Mouse (Mus musculus) liver, embryonic 12.5 days (tissue): Measurements from ENCODE around the gene Hspb9. TPM values are rescaled to one million over a fixed set of nuclear protein-coding genes. Genes with fewer than 3 reads are reported as not detected.

ENCODE experiments used
- ATAC-seq: fragments of 200-750 bp; cut with Nextera tagmentation; 2 replicates; pipeline ENCODE4 v1.8.0; 2017; ENCODE audit warnings: moderate number of reproducible peaks, mild to moderate bottlenecking, moderate library complexity
- H3K27ac ChIP-seq: fragments of 300-500 bp; sonication (generic); 2 replicates; pipeline ENCODE4 v1.5.1; 2016; ENCODE audit warnings: mild to moderate bottlenecking
- H3K27me3 ChIP-seq: fragments of 300-500 bp; sonication (generic); replicated peaks from 2 replicates; pipeline ENCODE4 v1.6.1; 2016; ENCODE audit warnings: mild to moderate bottlenecking, moderate library complexity
- H3K36me3 ChIP-seq: fragments of 300-500 bp; sonication (generic); 2 replicates; pipeline ENCODE4 v1.6.1; 2016; ENCODE audit warnings: mild to moderate bottlenecking, moderate library complexity
- H3K4me1 ChIP-seq: fragments of 300-500 bp; sonication (generic); 2 replicates; pipeline ENCODE4 v1.6.1; 2016
- H3K4me2 ChIP-seq: fragments of 300-500 bp; sonication (generic); 2 replicates; pipeline ENCODE4 v1.6.1; 2016; ENCODE audit warnings: mild to moderate bottlenecking, moderate library complexity
- H3K4me3 ChIP-seq: fragments of 300-500 bp; sonication (generic); 2 replicates; pipeline ENCODE4 v1.5.1; 2016; ENCODE audit warnings: mild to moderate bottlenecking, moderate library complexity
- H3K9ac ChIP-seq: fragments of 300-500 bp; sonication (generic); 2 replicates; pipeline ENCODE4 v1.6.1; 2016; ENCODE audit warnings: mild to moderate bottlenecking, moderate library complexity
- H3K9me3 ChIP-seq: fragments of 300-500 bp; sonication (generic); replicated peaks from 2 replicates; pipeline ENCODE4 v1.6.1; 2016; ENCODE audit warnings: mild to moderate bottlenecking, moderate library complexity
- WGBS: fragments of 180-500 bp; shearing (Covaris S2); methylation state at CpG from one replicate; pipeline ENCODE4 v1.1.7; 2016; ENCODE audit not compliant: insufficient replicate concordance; 5-methylcytosine and 5-hydroxymethylcytosine counted together
- polyA plus RNA-seq: library from polyadenylated mRNA; unstranded; fragments of >200 nt; fragmentation: Nextera tagmentation; extraction: Ambion mirVana; gene quantifications from 2 replicates; pipeline ENCODE4 v1.2.1, GENCODE M21; 2016

Hspb9 gene
- polyA plus RNA-seq, 1 experiment from 2014 or later, result 0.33 TPM

DNA sequence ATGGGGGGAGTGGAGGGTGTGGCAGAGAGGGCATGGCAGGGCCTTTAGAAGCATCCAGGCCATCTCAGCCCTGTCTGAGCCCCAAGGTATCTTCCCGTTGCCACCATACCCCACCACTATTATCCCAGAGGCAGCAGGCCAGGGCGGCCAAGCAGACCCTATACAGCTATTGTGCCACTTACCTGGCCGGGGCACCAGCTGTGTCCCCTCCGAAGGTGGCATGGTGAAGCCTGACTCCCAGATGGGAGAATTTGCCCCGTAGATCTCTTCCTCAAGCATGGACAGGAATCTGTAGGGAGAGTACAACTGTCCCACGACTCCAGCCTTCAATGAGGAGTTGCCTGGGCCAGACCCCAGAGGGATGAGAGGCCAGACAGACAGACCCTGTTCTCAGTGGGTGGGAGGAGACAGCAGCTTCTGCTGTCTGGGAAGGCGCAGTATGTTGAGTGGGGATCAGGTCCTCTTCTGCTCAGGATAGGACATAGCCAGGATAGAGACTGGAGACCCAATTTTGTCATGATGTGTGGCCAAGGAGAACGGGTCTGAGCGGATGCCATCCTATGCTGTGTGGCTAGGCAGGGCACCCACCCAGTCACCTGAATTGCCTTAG lies 4.3 kb upstream of the Hspb9 start:
- WGBS, result 84% methylated on average over 9 of the region's 9 CpGs
- Histone ChIP-seq H3K9ac (no peak overlapping the region), H3K9me3 (no peaks in the 10 kb centered on the region), H3K4me1 (peaks cover 41% of the 10 kb centered on the region), H3K27me3 (no peaks in the 10 kb centered on the region), H3K4me3 (no peak overlapping the region), H3K27ac (no peak overlapping the region), H3K36me3 (peaks cover 66% of the 10 kb centered on the region), H3K4me2 (no peak overlapping the region)
- ATAC-seq, result no peak

DNA sequence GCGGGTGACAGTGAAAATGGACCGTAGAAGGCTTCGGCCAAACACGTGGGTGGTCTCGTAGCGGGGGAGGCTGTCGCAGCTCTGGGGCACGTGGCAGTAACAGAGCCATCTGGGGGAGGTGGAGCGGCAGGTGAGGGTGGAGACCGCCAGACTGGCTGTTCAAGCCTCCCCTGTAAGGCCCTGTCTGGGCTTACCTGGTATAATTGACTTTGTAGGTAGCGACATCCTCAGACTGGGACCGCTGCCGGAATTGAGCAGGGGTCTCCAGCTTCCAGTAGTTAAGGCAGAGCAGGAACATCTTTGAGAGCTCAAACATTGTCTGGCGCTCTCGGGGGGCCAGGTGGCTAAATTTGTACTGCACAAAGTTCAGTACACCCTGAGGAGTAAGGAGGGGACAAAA lies 3.1 kb upstream of the Hspb9 start:
- WGBS, result 76% methylated on average over 15 of the region's 15 CpGs
- no peak overlapping the region for H3K27ac ChIP-seq
- no peak overlapping the region for H3K4me3 ChIP-seq
- no peaks in the 10 kb centered on the region for H3K9me3 ChIP-seq
- no peaks in the 10 kb centered on the region for H3K27me3 ChIP-seq
- peaks cover 47% of the 10 kb centered on the region for H3K4me1 ChIP-seq
- no peak overlapping the region for H3K9ac ChIP-seq
- no peak for ATAC-seq
- H3K36me3 ChIP-seq, result peaks cover 65% of the 10 kb centered on the region
- no peak overlapping the region for H3K4me2 ChIP-seq

DNA sequence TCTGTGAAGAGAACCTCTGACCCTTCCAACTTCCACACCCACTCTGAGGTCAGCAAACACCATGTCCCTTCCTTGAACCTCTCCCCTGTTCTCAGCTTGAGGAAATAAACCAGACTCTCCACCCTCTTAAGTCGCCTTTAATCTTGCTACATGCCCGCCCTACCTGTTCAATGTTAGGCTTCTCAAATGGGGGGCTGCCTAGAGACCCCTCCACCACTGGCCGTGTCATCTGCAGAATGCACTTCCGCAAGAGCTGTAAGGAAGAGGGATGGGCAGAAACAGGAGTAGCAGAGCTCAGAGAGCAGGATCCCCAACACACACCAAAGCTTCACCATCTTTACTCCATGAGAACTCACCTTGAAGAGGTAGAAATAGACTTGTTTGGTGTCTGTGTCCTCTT lies 2.7 kb upstream of the Hspb9 start:
- Histone ChIP-seq H3K9ac (no peak overlapping the region), H3K27me3 (no peaks in the 10 kb centered on the region), H3K4me1 (peaks cover 47% of the 10 kb centered on the region), H3K4me2 (no peak overlapping the region), H3K9me3 (no peaks in the 10 kb centered on the region), H3K27ac (no peak overlapping the region), H3K4me3 (no peak overlapping the region), H3K36me3 (peaks cover 65% of the 10 kb centered on the region)
- 73% methylated on average over 4 of the region's 4 CpGs for WGBS
- ATAC-seq, result no peak

DNA sequence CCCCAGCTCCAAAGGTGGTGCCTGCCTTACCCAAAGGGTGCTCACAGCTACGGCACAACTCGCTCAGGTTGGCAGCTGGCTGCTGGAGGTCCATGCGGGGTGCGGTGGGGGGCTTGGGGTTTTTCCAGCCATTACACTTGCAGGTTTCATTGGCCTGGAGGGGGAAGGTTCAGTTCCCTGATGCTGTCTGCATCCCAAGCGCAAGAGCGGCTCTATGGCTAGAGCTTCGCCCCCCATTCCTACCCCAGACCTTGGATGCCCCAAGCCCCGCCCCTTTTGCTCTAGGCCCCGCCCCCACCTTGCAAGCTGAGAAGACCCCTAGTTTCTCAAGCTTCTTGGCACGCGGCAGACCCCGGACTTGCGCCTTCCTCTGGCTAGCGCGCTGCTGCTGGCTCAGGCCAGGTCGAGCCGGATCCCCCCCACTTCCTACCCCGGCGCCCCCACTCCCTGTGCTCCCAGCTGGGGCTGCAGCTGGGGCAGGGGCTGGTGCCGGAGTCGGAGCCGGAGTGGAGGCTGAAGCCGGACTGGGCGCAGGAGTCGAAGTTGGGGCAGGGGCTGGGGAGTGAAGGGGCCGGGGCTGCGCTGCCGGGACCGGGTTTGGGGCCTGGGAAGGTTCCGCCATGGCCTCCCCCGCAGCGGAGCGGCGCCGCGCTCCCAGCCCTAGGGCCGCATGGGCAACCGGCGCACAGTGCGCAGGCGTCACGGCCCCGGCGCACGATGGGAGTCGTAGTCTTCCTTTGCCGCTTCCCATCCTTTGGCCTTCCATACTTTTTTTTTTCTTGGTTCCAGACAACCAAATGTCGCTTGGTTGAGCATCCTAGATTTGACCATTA lies 1.7 kb upstream of the Hspb9 start, which contains the start of gene Kat2a:
TSS of gene Kat2a (minus strand) at position 683 of the 833 bp plus-strand sequence.
- Histone ChIP-seq H3K9me3 (no peaks in the 10 kb centered on the region), H3K27ac (peak within 1 kb of the TSS; percentile 87), H3K9ac (peak within 1 kb of the TSS; percentile 91), H3K4me1 (peaks cover 47% of the 10 kb centered on the region), H3K36me3 (peaks cover 65% of the 10 kb centered on the region), H3K4me2 (peak within 1 kb of the TSS; percentile 98), H3K4me3 (peak within 1 kb of the TSS; percentile 89), H3K27me3 (no peaks in the 10 kb centered on the region)
- peak; percentile 67 for ATAC-seq
- WGBS, result 3% methylated on average over 48 of the region's 48 CpGs

DNA sequence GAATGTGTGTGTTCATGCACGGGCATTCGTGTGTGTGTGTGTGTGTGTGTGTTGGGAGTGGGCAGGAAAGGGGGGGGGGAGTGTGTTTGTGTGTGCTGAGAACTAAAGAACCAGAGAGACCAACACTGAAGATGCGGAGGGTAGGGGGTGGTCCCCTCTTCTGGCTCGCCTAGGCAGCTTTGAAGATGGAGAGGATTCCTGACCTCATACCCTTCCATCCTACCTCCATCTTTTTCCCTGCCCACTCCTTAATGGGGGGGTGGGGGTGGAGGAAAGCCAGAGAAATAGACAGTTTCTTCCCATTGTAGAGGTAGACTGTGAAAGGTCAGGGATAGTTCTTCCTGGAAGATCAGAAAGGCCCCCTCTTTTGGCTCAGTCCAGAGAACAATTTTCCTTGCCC lies 476 bp upstream of the Hspb9 start:
- Histone ChIP-seq H3K4me1 (peaks cover 47% of the 10 kb centered on the region), H3K27me3 (no peaks in the 10 kb centered on the region), H3K4me2 (peak overlapping the region; percentile 98), H3K9me3 (no peaks in the 10 kb centered on the region), H3K27ac (peak overlapping the region; percentile 87), H3K36me3 (peaks cover 65% of the 10 kb centered on the region), H3K9ac (peak overlapping the region; percentile 66), H3K4me3 (peak overlapping the region; percentile 53)
- ATAC-seq, result no peak
- 50% methylated on average over 4 of the region's 4 CpGs for WGBS

DNA sequence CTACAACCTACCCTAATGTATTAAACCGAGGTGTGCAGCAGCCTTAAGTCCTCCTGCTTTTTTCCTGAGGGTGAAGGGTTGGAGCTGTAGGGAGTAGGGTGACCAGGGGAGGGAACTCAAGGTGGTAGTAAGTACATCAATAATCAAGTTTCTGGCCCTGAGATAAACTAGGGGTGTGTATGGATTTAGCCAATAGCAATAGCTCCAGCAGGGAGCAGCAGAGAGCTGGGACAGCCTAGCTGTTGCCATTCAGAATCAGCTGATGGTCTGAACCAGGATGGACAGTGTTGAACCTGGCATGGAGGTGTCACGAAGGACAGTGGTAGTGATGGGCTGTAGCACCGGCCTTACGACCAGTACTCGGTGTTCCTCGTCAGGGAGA lies 875 bp downstream of the Hspb9 start:
- H3K4me1 ChIP-seq, result peaks cover 49% of the 10 kb centered on the region
- WGBS, result 29% methylated on average over 6 of the region's 6 CpGs
- peak overlapping the region; percentile 53 for H3K4me3 ChIP-seq
- no peaks in the 10 kb centered on the region for H3K9me3 ChIP-seq
- H3K27me3 ChIP-seq, result no peaks in the 10 kb centered on the region
- peak; percentile 59 for ATAC-seq
- H3K9ac ChIP-seq, result peak overlapping the region; percentile 66
- H3K27ac ChIP-seq, result peak overlapping the region; percentile 87
- peak overlapping the region; percentile 98 for H3K4me2 ChIP-seq
- H3K36me3 ChIP-seq, result peaks cover 65% of the 10 kb centered on the region

DNA sequence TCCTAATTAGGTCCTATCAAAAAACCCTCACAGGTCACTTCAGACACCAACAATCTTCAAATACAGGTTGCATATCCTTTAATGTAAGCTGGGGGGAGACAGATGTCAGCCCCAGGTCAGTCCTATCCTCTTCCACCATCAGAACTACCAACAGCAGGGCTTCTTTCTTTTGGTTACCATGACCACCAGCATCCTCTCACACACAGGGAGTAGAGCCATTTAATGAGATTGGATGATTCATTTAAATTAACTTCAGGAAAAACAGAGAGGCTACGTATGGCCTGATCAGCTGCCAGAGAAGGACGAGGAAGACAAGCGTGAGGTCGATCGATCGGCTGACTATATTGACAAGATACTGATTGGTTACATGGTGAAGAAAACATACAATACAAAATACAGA lies 1.3 kb downstream of the Hspb9 start:
- Histone ChIP-seq H3K27ac (no peak overlapping the region), H3K4me1 (peaks cover 53% of the 10 kb centered on the region), H3K27me3 (no peaks in the 10 kb centered on the region), H3K4me3 (no peak overlapping the region), H3K4me2 (peak overlapping the region; percentile 98), H3K9me3 (no peaks in the 10 kb centered on the region), H3K9ac (no peak overlapping the region), H3K36me3 (peaks cover 65% of the 10 kb centered on the region)
- 88% methylated on average over 6 of the region's 6 CpGs for WGBS
- ATAC-seq, result no peak

DNA sequence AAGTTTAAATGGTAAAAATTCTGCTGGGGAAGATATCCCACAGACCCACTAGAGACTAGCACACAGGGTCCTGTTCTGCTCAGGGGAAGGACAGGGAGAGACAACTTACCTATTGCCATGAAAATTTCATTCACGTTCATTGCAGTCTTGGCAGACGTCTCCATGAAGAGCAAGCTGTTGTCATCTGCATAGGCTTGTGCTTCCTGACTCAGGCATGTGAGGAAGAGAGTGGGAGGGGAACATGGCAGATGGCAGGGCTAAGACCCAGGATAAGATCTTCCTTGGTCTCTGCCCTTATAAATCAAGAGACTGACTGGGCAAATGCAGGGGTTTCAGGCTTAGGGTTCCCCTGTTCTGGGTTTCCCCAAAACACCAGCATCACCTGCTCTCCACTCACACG lies 3.0 kb downstream of the Hspb9 start:
- H3K27ac ChIP-seq, result no peak overlapping the region
- 74% methylated on average over 3 of the region's 3 CpGs for WGBS
- H3K27me3 ChIP-seq, result no peaks in the 10 kb centered on the region
- no peaks in the 10 kb centered on the region for H3K9me3 ChIP-seq
- no peak overlapping the region for H3K4me3 ChIP-seq
- ATAC-seq, result no peak
- H3K4me2 ChIP-seq, result no peak overlapping the region
- H3K9ac ChIP-seq, result no peak overlapping the region
- H3K36me3 ChIP-seq, result peaks cover 64% of the 10 kb centered on the region
- H3K4me1 ChIP-seq, result peaks cover 59% of the 10 kb centered on the region

DNA sequence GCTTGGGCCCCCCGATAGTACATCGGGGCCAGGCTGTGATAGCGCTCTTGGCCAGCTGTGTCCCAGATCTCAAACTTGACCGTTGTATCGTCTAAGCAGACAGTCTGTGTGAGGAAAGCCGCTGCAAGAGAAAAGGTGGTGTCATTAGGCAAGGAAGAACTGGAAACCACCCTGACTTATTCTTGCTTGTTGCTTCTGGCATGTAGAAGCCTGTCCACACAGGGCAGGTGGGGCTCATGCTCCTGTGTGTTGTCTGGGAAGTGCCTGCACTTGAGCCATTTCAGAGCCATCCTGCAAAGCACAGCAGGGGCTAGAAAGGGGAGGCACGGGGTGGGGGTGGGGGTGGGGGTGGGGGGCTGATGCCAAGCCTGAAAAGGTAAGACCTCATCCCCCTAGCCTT lies 4.8 kb downstream of the Hspb9 start:
- Histone ChIP-seq H3K36me3 (peaks cover 73% of the 10 kb centered on the region), H3K27me3 (no peaks in the 10 kb centered on the region), H3K27ac (no peak overlapping the region), H3K4me3 (no peak overlapping the region), H3K4me2 (no peak overlapping the region), H3K9me3 (no peaks in the 10 kb centered on the region), H3K4me1 (peaks cover 59% of the 10 kb centered on the region), H3K9ac (no peak overlapping the region)
- no peak for ATAC-seq
- 89% methylated on average over 7 of the region's 7 CpGs for WGBS

DNA sequence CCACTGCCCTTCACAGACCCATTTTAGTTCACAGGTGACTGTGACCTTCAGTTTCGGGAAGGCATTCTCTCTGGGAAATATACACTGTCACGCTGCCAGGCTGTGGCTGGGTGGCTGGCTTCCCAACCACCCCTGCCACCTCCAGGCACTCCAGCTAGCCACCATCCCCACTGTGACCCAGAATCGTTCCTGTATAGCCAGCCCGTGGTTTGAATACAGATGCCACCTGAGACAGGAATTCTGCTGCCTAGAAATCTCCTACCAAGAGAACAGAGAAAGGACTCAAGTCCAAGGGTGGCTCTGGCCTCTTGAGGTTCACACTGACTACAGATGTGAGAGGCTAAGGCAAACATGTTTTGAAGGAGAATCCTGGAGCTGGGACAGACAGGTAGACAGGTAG lies 5.2 kb downstream of the Hspb9 start:
- ATAC-seq, result no peak
- Histone ChIP-seq H3K27ac (no peak overlapping the region), H3K4me2 (no peak overlapping the region), H3K9ac (no peak overlapping the region), H3K4me3 (no peak overlapping the region), H3K4me1 (peaks cover 58% of the 10 kb centered on the region), H3K27me3 (no peaks in the 10 kb centered on the region), H3K9me3 (no peaks in the 10 kb centered on the region), H3K36me3 (peaks cover 76% of the 10 kb centered on the region)
- WGBS, result 86% methylated on average over 4 of the region's 4 CpGs

DNA sequence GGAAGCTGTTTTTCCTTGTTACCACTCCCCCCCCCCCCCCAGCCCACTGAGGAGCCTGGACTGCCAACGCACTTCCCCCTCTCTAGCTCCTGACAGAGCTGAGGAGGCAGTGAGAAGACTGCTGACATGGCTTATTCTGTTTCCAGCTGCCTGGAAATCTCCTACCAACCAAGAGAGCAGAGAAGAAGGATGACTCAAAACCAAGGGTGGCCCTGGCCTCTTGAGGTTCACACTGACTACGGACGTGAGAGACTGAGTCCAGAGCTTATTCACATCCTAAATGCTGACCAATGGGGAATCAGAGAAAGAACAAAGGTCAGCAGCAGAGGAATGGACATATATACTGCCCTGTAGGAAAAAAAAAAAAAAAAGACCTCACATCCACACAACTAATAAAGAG lies 5.7 kb downstream of the Hspb9 start:
- ATAC-seq, result no peak
- Histone ChIP-seq H3K27ac (no peak overlapping the region), H3K9me3 (no peaks in the 10 kb centered on the region), H3K27me3 (no peaks in the 10 kb centered on the region), H3K4me2 (no peak overlapping the region), H3K4me3 (no peak overlapping the region), H3K36me3 (peaks cover 77% of the 10 kb centered on the region), H3K9ac (no peak overlapping the region), H3K4me1 (peaks cover 56% of the 10 kb centered on the region)
- 77% methylated on average over 3 of the region's 3 CpGs for WGBS

DNA sequence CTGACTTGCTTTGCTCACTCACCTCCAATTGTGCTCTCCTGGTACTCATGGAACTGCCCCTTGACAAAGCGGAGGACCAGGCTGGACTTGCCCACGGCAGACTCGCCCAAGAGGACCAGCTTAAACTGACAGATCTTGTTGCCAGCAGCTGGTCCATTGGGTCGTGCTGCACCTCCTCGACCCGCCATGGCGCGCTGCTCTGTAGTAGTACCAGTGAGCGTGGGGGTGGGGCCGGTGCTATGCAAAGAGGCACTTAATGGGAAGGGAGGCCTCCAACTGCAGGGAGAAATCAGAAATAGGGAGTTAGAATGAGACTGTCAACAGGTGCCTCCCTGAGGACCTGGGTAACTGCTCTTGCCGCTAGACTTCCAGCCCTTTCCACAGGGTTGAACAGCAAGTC lies 6.2 kb downstream of the Hspb9 start:
- Histone ChIP-seq H3K9me3 (no peaks in the 10 kb centered on the region), H3K4me1 (peaks cover 56% of the 10 kb centered on the region), H3K27me3 (no peaks in the 10 kb centered on the region), H3K36me3 (peaks cover 79% of the 10 kb centered on the region), H3K4me2 (no peak overlapping the region), H3K9ac (no peak overlapping the region), H3K27ac (peak overlapping the region; percentile 16; the same call in 1 of the 2 replicates), H3K4me3 (no peak overlapping the region)
- 79% methylated on average over 11 of the region's 11 CpGs for WGBS
- ATAC-seq, result no peak
